Mouse (Mus musculus): ENCODE data around the gene P2rx6. TPM values are rescaled to one million over a fixed set of nuclear protein-coding genes. Genes with fewer than 3 reads are reported as not detected.
A peak's percentile ranks its signal among the peaks of the same experiment; 100 is the strongest.
"Not testable (repeated sequence)": the region's sequence is repeated elsewhere in the genome, so short reads cannot be mapped to it uniquely, and the experiment has no call there.

Gene P2rx6
- total RNA-seq, 2 experiments from 2014 or later, result 8.0 to 9.3 TPM

GRCm38 (mm10) chr16:17559396-17560027 is 2.2 kb upstream of the P2rx6 start:
- intact Hi-C loops (cut with DNase I), result loop anchor here (1.0 kb wide), 1 partner anchor 60 kb away; the partner anchor contains the start of gene Smpd4
- no peak for DNase-seq

GRCm38 (mm10) chr16:17561128-17561750 is 446 bp upstream of the P2rx6 start, which contains the start of gene Lrrc74b:
Gene Lrrc74b (minus strand): TSS chr16:17561247.
- intact Hi-C loops (cut with DNase I), result no loop called here

GRCm38 (mm10) chr16:17563580-17563979 is 1.9 kb downstream of the P2rx6 start:
- intact Hi-C loops (cut with DNase I), result no loop called here

More at GRCm38 (mm10) chr16:17561128-17561750, 446 bp upstream of the P2rx6 start, which contains the start of gene Lrrc74b:
- DNase-seq, result peak; percentile 63 to 69

GRCm38 (mm10) chr16:17564221-17564620 is 2.5 kb downstream of the P2rx6 start:
- no peak for DNase-seq
- intact Hi-C loops (cut with DNase I), result no loop called here

More at GRCm38 (mm10) chr16:17563580-17563979, 1.9 kb downstream of the P2rx6 start:
- no peak for DNase-seq

- no peak for DNase-seq
- intact Hi-C loops (cut with DNase I), result no loop called here
Measured at GRCm38 (mm10) chr16:17564771-17565170, 3.1 kb downstream of the P2rx6 start.

GRCm38 (mm10) chr16:17566186-17566585 is 4.5 kb downstream of the P2rx6 start:
- intact Hi-C loops (cut with DNase I), result no loop called here
- DNase-seq, result no peak

GRCm38 (mm10) chr16:17575870-17576824 is 14.5 kb downstream of the P2rx6 start:
- intact Hi-C loops (cut with DNase I), result no loop called here
- peak in 1 of 2 experiments; percentile 40 for DNase-seq

GRCm38 (mm10) chr16:17576825-17577215 is 15.1 kb downstream of the P2rx6 start:
- DNase-seq, result no peak
- intact Hi-C loops (cut with DNase I), result no loop called here

GRCm38 (mm10) chr16:17583064-17583463 is 21.4 kb downstream of the P2rx6 start, which contains the start of gene Slc7a4:
Gene Slc7a4 (minus strand): TSS chr16:17583214.
- no peak for DNase-seq
- intact Hi-C loops (cut with DNase I), result no loop called here

GRCm38 (mm10) chr16:17584555-17584954 is 22.9 kb downstream of the P2rx6 start:
- intact Hi-C loops (cut with DNase I), result no loop called here

GRCm38 (mm10) chr16:17590731-17591130 is 29.0 kb downstream of the P2rx6 start:
- intact Hi-C loops (cut with DNase I), result no loop called here
- DNase-seq, result no peak

More at GRCm38 (mm10) chr16:17584555-17584954, 22.9 kb downstream of the P2rx6 start:
- no peak for DNase-seq

- DNase-seq, result no peak
- intact Hi-C loops (cut with DNase I), result no loop called here
Measured at GRCm38 (mm10) chr16:17600944-17601562, 39.4 kb downstream of the P2rx6 start.

GRCm38 (mm10) chr16:17604941-17605340 is 43.3 kb downstream of the P2rx6 start:
- intact Hi-C loops (cut with DNase I), result no loop called here
- no peak for DNase-seq

- intact Hi-C loops (cut with DNase I), result no loop called here
- DNase-seq, result no peak
Measured at GRCm38 (mm10) chr16:17605684-17606083, 44.0 kb downstream of the P2rx6 start.

- intact Hi-C loops (cut with DNase I), result no loop called here
- no peak for DNase-seq
Measured at GRCm38 (mm10) chr16:17611383-17611782, 49.7 kb downstream of the P2rx6 start.

GRCm38 (mm10) chr16:17614740-17615139 is 53.1 kb downstream of the P2rx6 start:
- intact Hi-C loops (cut with DNase I); DNase-seq: not testable (repeated sequence)

GRCm38 (mm10) chr16:17616212-17616611 is 54.5 kb downstream of the P2rx6 start:
- intact Hi-C loops (cut with DNase I), result no loop called here
- no peak for DNase-seq

- DNase-seq, result peak in 1 of 2 experiments; percentile 17
- intact Hi-C loops (cut with DNase I), result no loop called here
Measured at GRCm38 (mm10) chr16:17617922-17618565, 56.4 kb downstream of the P2rx6 start.

All from gastrocnemius, postnatal 36 days (tissue).